Mouse (Mus musculus) liver, embryonic 13.5 days (tissue): ENCODE measurements around the gene Ell3. TPM values are rescaled to one million over a fixed set of nuclear protein-coding genes. Genes with fewer than 3 reads are reported as not detected.

Experiments used
- microRNA-seq: library from miRNA; unstranded; fragments of <30 nt; microRNA quantifications from one replicate; pipeline ENCODE4, GENCODE M21; 2016
- polyA plus RNA-seq: library from polyadenylated mRNA; unstranded; fragments of >200 nt; fragmentation: Nextera tagmentation; extraction: Ambion mirVana; gene quantifications from 2 replicates; pipeline ENCODE4 v1.2.1, GENCODE M21; 2015

The Ell3 gene
- polyA plus RNA-seq, 1 experiment from 2014 or later = 1.6 TPM

Small RNA genes within 50 kb of the gene (microRNA-seq; reads per million reads assigned to microRNA genes)
- gene Gm22953 = not detected

Other genes with a start within 250 kb of the Ell3 start
- 15.5 and 18.7 TPM in 2 replicates for gene Trp53bp1, start 172.9 kb downstream of the Ell3 start, polyA plus RNA-seq
- gene Map1a, start 154.7 kb downstream of the Ell3 start, polyA plus RNA-seq = 0.14 and 0.20 TPM in 2 replicates
- 6.1 and 7.9 TPM in 2 replicates for gene Ppip5k1, start 88.9 kb downstream of the Ell3 start, polyA plus RNA-seq
- 0.20 and 0.36 TPM in 2 replicates for gene Ckmt1, start 86.6 kb downstream of the Ell3 start, polyA plus RNA-seq
- not detected in 2 replicates for gene Strc, start 57.1 kb downstream of the Ell3 start, polyA plus RNA-seq
- gene Pdia3, start 30.5 kb downstream of the Ell3 start, polyA plus RNA-seq = 291 and 374 TPM in 2 replicates
- gene Catsper2, start 30.5 kb downstream of the Ell3 start, polyA plus RNA-seq = 0.52 and 0.76 TPM in 2 replicates
- 269 and 300 TPM in 2 replicates for gene Serf2, start 4.9 kb upstream of the Ell3 start, polyA plus RNA-seq
- 111 and 119 TPM in 2 replicates for gene Hypk, start 9.0 kb upstream of the Ell3 start, polyA plus RNA-seq
- gene Serinc4, start 12.5 kb upstream of the Ell3 start, polyA plus RNA-seq = 0.07 and 0.08 TPM in 2 replicates
- 22.7 and 29.0 TPM in 2 replicates for gene Mfap1b, start 29.8 kb upstream of the Ell3 start, polyA plus RNA-seq
- 14.0 and 16.0 TPM in 2 replicates for gene Mfap1a, start 62.4 kb upstream of the Ell3 start, polyA plus RNA-seq
- gene Wdr76, start 62.4 kb upstream of the Ell3 start, polyA plus RNA-seq = 9.3 and 12.5 TPM in 2 replicates